Mouse (Mus musculus) C2C12 (cell line): ENCODE data around the gene Barx1. TPM values are rescaled to one million over a fixed set of nuclear protein-coding genes. Genes with fewer than 3 reads are reported as not detected.

Experiments used
- H3K27me3 ChIP-seq: one replicate; pipeline ENCODE4 v1.6.1; 2011; ENCODE audit not compliant: control insufficient read depth, insufficient read depth, insufficient read length
- H3K36me3 ChIP-seq: one replicate; pipeline ENCODE4 v1.6.1; 2011; ENCODE audit not compliant: control insufficient read depth, insufficient read depth
- H3K4me3 ChIP-seq: one replicate; pipeline ENCODE4 v1.5.1; 2011; ENCODE audit warnings: mild to moderate bottlenecking, control low read depth; ENCODE audit not compliant: poor library complexity, insufficient read depth, severe bottlenecking
- H3K79me2 ChIP-seq: one replicate; pipeline ENCODE4 v1.6.1; 2011; ENCODE audit not compliant: control insufficient read depth, insufficient read depth
- H3K79me3 ChIP-seq: one replicate; pipeline ENCODE4 v1.6.1; 2011; ENCODE audit warnings: low read depth, control low read depth
- H3ac ChIP-seq: one replicate; pipeline ENCODE3; 2011; ENCODE audit warnings: low read depth; ENCODE audit not compliant: control insufficient read depth, insufficient read length
- CEBPB ChIP-seq: IDR thresholded peaks from one replicate; pipeline ENCODE4 v1.6.1; 2011; ENCODE audit warnings: low read depth, mild to moderate bottlenecking, control low read depth, moderate library complexity
- CTCF ChIP-seq: IDR thresholded peaks from one replicate; pipeline ENCODE4 v1.5.1; 2011; ENCODE audit not compliant: control insufficient read depth, insufficient read depth, insufficient read length
- FOSL1 ChIP-seq: IDR thresholded peaks from one replicate; pipeline ENCODE4 v1.8.0; 2011; ENCODE audit warnings: mild to moderate bottlenecking, low read length; ENCODE audit not compliant: poor library complexity, insufficient read depth, severe bottlenecking
- MAX ChIP-seq: IDR thresholded peaks from one replicate; pipeline ENCODE4 v1.6.1; 2011; ENCODE audit warnings: mild to moderate bottlenecking, control low read depth
- MYOD1 ChIP-seq: IDR thresholded peaks from one replicate; pipeline ENCODE4 v1.6.1; 2011; ENCODE audit warnings: low read depth; ENCODE audit not compliant: control insufficient read depth, insufficient read length
- MYOG ChIP-seq: IDR thresholded peaks from one replicate; pipeline ENCODE4 v1.6.1; 2011; ENCODE audit not compliant: control insufficient read depth, insufficient read length; ENCODE audit errors: extremely low read depth
- USF1 ChIP-seq: IDR thresholded peaks from one replicate; pipeline ENCODE4 v1.6.1; 2011; ENCODE audit warnings: low read depth, mild to moderate bottlenecking, control low read depth, moderate library complexity
- polyA plus RNA-seq: library from polyadenylated mRNA; unstranded; fragments of >200 nt; fragmentation: generic; extraction: Trizol; gene quantifications from one replicate; pipeline ENCODE4 v1.2.1, GENCODE M21; 2012; ENCODE audit warnings: missing spikeins

Barx1 gene
- polyA plus RNA-seq, 1 experiment: not detected

DNA sequence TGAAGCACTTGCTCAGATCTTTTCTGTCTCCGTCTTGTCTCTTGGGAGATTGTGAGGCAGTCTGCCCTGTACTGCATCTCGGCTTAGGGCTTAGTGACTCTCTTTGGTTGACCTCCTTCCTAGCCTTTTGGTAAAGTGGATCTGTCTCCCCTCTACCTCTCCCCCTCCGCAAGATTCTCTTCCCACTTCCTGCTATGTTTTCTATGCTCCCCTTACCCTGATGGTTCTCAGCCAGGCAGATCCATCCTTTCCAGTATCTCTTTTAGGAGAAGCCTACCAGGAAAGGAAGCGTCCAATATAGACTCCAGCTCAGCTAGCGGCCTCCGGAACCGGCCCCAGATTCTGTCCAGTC, 1.2 kb downstream of the Barx1 start:
- TF ChIP-seq FOSL1 (no peak), MAX (no peak), USF1 (no peak), CEBPB (no peak), MYOD1 (no peak), MYOG (no peak), CTCF (no peak)
- H3ac ChIP-seq: no peak overlapping the region
- H3K27me3 ChIP-seq: peaks cover 94% of the 10 kb centered on the region
- H3K4me3 ChIP-seq: no peak overlapping the region
- H3K36me3 ChIP-seq: no peaks in the 10 kb centered on the region
- H3K79me3 ChIP-seq: no peaks in the 10 kb centered on the region
- H3K79me2 ChIP-seq: no peaks in the 10 kb centered on the region

DNA sequence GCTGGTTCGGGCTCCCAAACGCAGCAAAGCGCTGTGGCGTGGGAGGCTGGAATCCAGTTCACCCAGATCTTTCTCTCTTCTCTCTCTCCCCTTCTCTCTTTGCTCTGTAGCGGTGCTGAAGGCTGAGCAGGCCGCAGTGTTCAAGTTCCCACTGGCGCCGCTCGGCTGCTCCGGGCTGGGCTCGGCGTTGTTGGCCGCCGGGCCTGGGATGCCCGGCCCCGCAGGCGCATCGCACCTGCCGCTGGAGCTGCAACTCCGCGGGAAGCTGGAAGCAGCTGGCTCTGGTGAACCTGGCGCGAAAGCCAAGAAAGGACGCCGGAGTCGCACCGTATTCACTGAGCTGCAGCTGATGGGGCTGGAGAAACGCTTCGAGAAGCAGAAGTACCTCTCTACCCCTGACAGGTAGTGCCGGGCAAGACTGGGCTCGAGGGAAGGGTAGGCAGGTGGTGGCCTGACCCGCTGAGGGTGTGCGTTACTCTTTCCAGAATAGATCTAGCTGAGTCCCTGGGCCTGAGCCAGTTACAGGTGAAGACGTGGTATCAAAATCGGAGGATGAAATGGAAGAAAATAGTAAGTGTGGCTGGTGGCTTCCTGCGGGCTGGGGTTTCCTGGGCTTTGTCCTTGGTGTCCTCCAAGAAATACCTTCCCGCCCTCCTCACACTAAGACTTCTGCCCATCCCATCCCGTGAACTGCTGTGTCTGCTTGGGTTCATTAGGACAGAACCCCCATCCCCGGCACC, 2.3 kb downstream of the Barx1 start:
- H3K4me3 ChIP-seq: no peak overlapping the region
- no peaks in the 10 kb centered on the region for H3K36me3 ChIP-seq
- H3K27me3 ChIP-seq: peaks cover 94% of the 10 kb centered on the region
- TF ChIP-seq MYOD1 (no peak), MAX (no peak), CTCF (no peak), MYOG (no peak)
- H3ac ChIP-seq: no peak overlapping the region
- H3K79me2 ChIP-seq: no peaks in the 10 kb centered on the region
- no peaks in the 10 kb centered on the region for H3K79me3 ChIP-seq

DNA sequence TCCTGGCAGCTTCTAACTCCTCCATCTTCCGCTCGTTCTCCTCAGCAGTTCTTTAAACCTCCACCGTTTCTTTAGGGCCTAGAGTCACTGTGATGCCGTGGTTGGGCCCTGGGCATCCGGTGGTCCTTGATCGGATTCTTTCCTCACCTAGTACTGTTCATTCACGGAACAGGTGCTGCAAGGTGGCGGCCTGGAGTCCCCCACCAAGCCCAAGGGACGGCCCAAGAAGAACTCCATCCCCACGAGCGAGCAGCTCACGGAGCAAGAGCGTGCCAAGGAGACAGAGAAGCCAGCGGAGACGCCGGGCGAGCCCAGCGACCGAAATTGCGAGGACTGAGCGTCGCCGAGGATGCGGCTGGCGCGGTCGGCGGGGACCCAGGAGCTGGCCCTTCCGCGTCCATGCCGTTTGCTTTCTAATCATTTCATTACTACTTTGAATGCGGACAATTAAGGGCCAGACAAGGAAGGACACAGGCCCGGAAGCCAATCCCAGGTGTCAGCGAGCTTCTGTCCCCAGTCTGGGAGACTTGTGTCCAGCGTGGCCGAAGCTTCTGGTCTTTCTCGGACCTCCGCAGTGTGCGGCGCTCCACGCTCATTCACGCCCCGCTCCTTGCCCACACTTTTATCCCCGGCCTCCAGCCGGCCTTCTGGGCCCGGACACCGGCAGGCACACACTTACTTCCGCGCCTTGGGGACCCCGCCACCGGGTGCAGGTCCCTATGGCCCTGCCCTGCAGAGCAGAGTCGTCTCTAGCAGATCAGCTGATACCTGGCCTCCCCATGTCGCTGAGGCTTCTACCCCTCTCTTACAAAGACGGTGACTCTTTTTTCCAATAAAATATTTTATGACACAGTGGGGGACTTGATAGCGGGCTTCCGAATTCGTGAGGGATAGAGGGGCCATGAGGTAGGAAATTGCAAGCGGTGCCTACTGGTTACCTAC, 3.1 kb downstream of the Barx1 start:
- TF ChIP-seq FOSL1 (no peak), CEBPB (no peak), USF1 (no peak), MYOD1 (no peak), MAX (no peak), MYOG (no peak)
- Histone ChIP-seq H3K27me3 (peaks cover 94% of the 10 kb centered on the region), H3K79me3 (no peaks in the 10 kb centered on the region), H3K36me3 (no peaks in the 10 kb centered on the region), H3K4me3 (no peak overlapping the region), H3ac (no peak overlapping the region), H3K79me2 (no peaks in the 10 kb centered on the region)

DNA sequence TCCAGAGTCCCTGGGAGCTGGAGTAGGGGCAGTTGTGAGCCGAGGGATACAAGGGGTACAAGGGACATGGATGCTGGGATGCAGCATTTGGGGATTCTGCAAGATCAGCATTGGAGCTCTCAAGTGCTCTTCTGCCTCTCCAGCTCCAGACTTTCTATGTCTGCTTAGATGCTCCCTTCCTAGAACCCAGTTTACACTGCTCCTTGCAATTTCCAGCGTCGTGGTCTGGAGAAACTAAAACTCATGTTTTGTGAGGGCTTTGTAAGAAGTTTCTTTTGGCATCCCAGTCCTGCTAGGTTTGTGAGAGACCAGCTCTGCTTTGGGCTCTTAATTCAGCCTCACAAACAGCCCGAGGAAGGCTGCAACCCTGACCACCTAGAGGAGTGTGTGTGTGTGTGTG, 4.7 kb downstream of the Barx1 start:
- no peaks in the 10 kb centered on the region for H3K36me3 ChIP-seq
- no peaks in the 10 kb centered on the region for H3K79me2 ChIP-seq
- H3K27me3 ChIP-seq: peaks cover 91% of the 10 kb centered on the region
- no peak overlapping the region for H3ac ChIP-seq
- no peaks in the 10 kb centered on the region for H3K79me3 ChIP-seq
- TF ChIP-seq USF1 (no peak), CTCF (no peak), CEBPB (no peak)
- no peak overlapping the region for H3K4me3 ChIP-seq

DNA sequence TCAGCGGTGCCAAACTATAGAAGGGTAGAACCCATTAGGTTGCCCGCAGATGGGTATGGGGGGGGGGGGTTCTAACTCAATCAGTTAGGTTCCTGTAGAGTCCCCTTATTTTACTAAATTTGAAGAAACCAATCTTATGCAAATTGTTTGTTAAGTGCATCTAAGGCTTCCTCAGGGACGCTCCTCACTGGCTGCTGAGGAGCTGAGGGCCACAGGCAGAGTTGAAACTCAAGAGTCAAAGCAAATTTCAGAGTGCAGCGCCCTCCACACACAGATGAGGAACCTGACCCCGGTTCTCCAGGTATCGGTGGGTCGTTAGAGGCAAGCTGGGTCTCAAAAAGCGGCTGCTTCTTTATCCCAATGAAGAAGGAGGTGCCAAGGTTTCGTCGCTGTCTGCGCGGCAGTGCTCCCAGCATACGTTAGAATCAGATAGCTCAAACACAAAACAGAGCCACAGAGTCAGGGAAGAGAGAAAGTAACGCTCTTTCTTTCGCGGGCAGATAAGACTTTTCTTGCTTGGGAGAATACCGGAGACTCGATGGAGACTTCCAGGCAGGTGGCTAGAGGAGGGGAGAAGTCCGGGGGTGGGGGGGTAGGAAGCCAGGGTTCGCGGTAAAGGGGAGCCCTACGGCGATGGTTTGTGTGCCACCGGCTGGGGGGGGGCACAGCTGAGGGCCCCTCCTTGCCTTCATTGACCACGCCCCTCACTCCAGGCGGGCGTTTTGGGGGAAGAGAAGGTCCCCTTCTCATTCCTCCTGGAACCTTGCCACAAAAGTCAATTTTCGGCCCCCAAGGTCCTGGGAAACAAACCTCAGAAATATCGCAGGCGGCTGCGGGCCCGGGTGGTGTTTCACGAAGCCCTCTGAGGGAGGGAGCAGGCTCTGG, 5.5 kb downstream of the Barx1 start:
- Histone ChIP-seq H3K79me2 (no peaks in the 10 kb centered on the region), H3K4me3 (no peak overlapping the region), H3K79me3 (no peaks in the 10 kb centered on the region), H3ac (no peak overlapping the region), H3K36me3 (no peaks in the 10 kb centered on the region), H3K27me3 (peaks cover 94% of the 10 kb centered on the region)
- TF ChIP-seq MAX: no peak
